23 mouse cellular contexts compared by ENCODE assay signal in the genomic region with DNA sequence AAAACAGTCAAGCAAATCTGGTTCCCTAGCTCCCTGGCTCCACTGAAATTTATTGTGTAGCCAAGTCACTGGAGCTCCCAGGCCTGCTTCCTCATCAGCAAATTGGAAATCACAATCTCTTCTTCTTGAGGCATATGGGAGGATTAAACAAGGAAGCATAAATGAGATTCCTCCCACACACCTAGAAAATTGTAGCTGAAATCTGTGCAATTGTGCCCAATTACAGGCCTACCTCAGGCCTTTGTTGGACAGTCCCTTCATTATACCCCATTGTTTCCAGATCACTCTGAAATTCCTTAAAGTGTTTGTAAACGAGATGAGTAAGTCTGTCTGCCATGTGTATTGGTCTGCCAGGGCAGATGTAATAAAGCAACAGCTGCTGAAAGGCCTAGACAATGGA.
A peak's percentile ranks its signal among the peaks of the same experiment; 100 is the strongest.
DNase-seq lines count a peak whose midpoint lies in the region; ATAC-seq lines count a peak whose summit lies in the region.
"Had no signal": no experiment of that assay in that cellular context is flagged by ENCODE, and none has a peak within 500 bp of the region (broad histone marks: within the 10 kb centered on the region; RNA-seq: fewer than 3 reads in every experiment).

No protein-coding gene starts in this region.

- intact Hi-C loops in left cerebral cortex, postnatal 4 days (cut with DNase I), result no loop called here
- intact Hi-C loops in left cerebral cortex, postnatal 36 days (cut with DNase I), result no loop called here

- DNase-seq in frontal cortex, postnatal 10 days (ENCODE audit: low spot score in 2 of 2), result no peak
- DNase-seq in left cerebral cortex, adult 11 months (ENCODE audit: low spot score), result peak; percentile 4
- no peak for DNase-seq in left cerebral cortex, postnatal 4 days
- peak; percentile 4 for DNase-seq in layer of hippocampus, adult 9-10 months (ENCODE audit: low spot score)
- peak; percentile 12 to 18 for DNase-seq in left cerebral cortex, postnatal 36 days (ENCODE audit: low spot score in 2 of 2)
- DNase-seq in T-cell, adult 2 months (ENCODE audit: low spot score), result no peak
- DNase-seq: adrenal gland, postnatal 36 days; cerebellum, adult 11 months; cerebellum, postnatal 10 days; gastrocnemius, postnatal 10 days; heart, adult 18-20 months; heart, postnatal 10 days; kidney, adult 2 months; kidney, postnatal 10 days; lung, postnatal 4 days; right cerebral cortex, postnatal 4 days; thymus, adult 18-20 months; thymus, postnatal 36 days had no signal

- ATAC-seq in frontal cortex, adult (ENCODE audit: low TSS enrichment), result peak; percentile 95
- ATAC-seq in erythroblast, adult 5-6 weeks (replicated peaks; ENCODE audit: low FRiP score, poor library complexity, severe bottlenecking), result no peak
- ATAC-seq: forebrain, embryonic 13.5 days; inflammation-experienced regulatory T-cells, adult 6 months; midbrain, embryonic 15.5 days had no signal

Comparison
In these comparisons a context has a peak if more than half of its experiments do, and no peak if none do; other contexts are left out.
1. DNase-seq: peak in left cerebral cortex, adult 11 months (single experiment), layer of hippocampus, adult 9-10 months (single experiment) and left cerebral cortex, postnatal 36 days (2 of 2); none in frontal cortex, postnatal 10 days (0 of 2), left cerebral cortex, postnatal 4 days (single experiment) and T-cell, adult 2 months (single experiment).